7 mouse cellular contexts compared by ENCODE assay signal in genomic region chr14:20480195-20480579, GRCm38 (mm10). TPM values are rescaled to one million over a fixed set of nuclear protein-coding genes. Genes with fewer than 3 reads are reported as not detected.
DNase-seq lines count a peak whose midpoint lies in the region; ATAC-seq and TF ChIP-seq lines count a peak whose summit lies in the region.

No protein-coding gene starts in this region.

- H3K9me3 ChIP-seq in forebrain, embryonic 12.5 days, result no peaks in the 10 kb centered on the region
- H3K9me3 ChIP-seq in liver, embryonic 11.5 days (ENCODE audit: control insufficient read depth, low read length), result no peaks in the 10 kb centered on the region

- H3K4me3 ChIP-seq in spleen, adult 2 months (ENCODE audit: extremely low read depth, insufficient read depth, insufficient read length), result peak overlapping the region; percentile 99
- peak overlapping the region; percentile 62 for H3K4me3 ChIP-seq in forebrain, embryonic 12.5 days (replicated peaks)
- H3K4me3 ChIP-seq in liver, embryonic 11.5 days (ENCODE audit: low read depth, low read length), result peak overlapping the region; percentile 86

- 0 out of 2 replicates have a peak overlapping the region, but pooled peaks have one; percentile 73 for H3K27ac ChIP-seq in spleen, adult 2 months (ENCODE audit: insufficient read depth, low read length)
- H3K27ac ChIP-seq in forebrain, embryonic 12.5 days, result no peak overlapping the region
- H3K27ac ChIP-seq in liver, embryonic 11.5 days (ENCODE audit: low read depth, low read length), result peak overlapping the region; percentile 83

- peak overlapping the region; percentile 86 for H3K4me2 ChIP-seq in forebrain, embryonic 12.5 days
- H3K4me2 ChIP-seq in liver, embryonic 11.5 days, result peak overlapping the region; percentile 88

- peaks cover 3% of the 10 kb centered on the region for H3K4me1 ChIP-seq in spleen, adult 2 months (ENCODE audit: control insufficient read depth, insufficient read depth, insufficient read length)
- peaks cover 3% of the 10 kb centered on the region; the same call in 1 of the 2 replicates for H3K4me1 ChIP-seq in forebrain, embryonic 12.5 days
- H3K4me1 ChIP-seq in liver, embryonic 11.5 days (replicated peaks; ENCODE audit: control insufficient read depth, insufficient read depth, low read length), result peaks cover 17% of the 10 kb centered on the region

- TF ChIP-seq POLR2A in spleen, adult 2 months (IDR thresholded peaks at IDR 0.05; ENCODE audit: low read depth, low read length), result no peak

- TF ChIP-seq CTCF in spleen, adult 2 months (IDR thresholded peaks at IDR 0.05; ENCODE audit: extremely low read depth, insufficient read depth, insufficient read length, insufficient replicate concordance), result no peak

- H3K9ac ChIP-seq in forebrain, embryonic 12.5 days, result no peak overlapping the region
- H3K9ac ChIP-seq in liver, embryonic 11.5 days (ENCODE audit: low read depth, low read length), result peak overlapping the region; percentile 76

- 93% methylated on average over 1 of the region's 1 CpGs for WGBS in spleen, adult 2 months
- 66% methylated on average over 1 of the region's 1 CpGs for WGBS in forebrain, embryonic 12.5 days
- 68% methylated on average over 1 of the region's 1 CpGs for WGBS in liver, embryonic 11.5 days

- no peaks in the 10 kb centered on the region for H3K27me3 ChIP-seq in spleen, adult 2 months (ENCODE audit: control insufficient read depth, insufficient read depth, low read length)
- H3K27me3 ChIP-seq in forebrain, embryonic 12.5 days, result 0 out of 2 replicates have a peak, but pooled peaks cover 10% of the 10 kb centered on the region
- H3K27me3 ChIP-seq in liver, embryonic 11.5 days (replicated peaks; ENCODE audit: control insufficient read depth, insufficient read depth, low read length), result no peaks in the 10 kb centered on the region

- no peak for DNase-seq in spleen, adult 2 months (ENCODE audit: low read depth in 1 of 2, low spot score in 2 of 2)
- DNase-seq in spleen, postnatal 10 days (ENCODE audit: low spot score in 2 of 2), result no peak
- DNase-seq in liver, embryonic 11.5 days (ENCODE audit: low spot score), result no peak
- DNase-seq in frontal cortex, adult 2 months (ENCODE audit: extremely low spot score in 1 of 2, low spot score in 1 of 2), result no peak
- no peak for DNase-seq in right cerebral cortex, postnatal 4 days

- no peak for ATAC-seq in forebrain, embryonic 12.5 days (ENCODE audit: low FRiP score)
- no peak for ATAC-seq in liver, embryonic 11.5 days (replicated peaks; ENCODE audit: low FRiP score)
- no peak for ATAC-seq in frontal cortex, adult (ENCODE audit: low TSS enrichment)

- H3K36me3 ChIP-seq in spleen, adult 2 months (ENCODE audit: control insufficient read depth, insufficient read depth, low read length), result peaks cover 3% of the 10 kb centered on the region; the same call in 1 of the 2 replicates
- peaks cover 15% of the 10 kb centered on the region for H3K36me3 ChIP-seq in forebrain, embryonic 12.5 days (replicated peaks)
- H3K36me3 ChIP-seq in liver, embryonic 11.5 days (ENCODE audit: control insufficient read depth, insufficient read depth, low read length), result peaks cover 9% of the 10 kb centered on the region

RNA-seq across cellular contexts. Expression of gene Anxa7, which starts 0.3 kb away (rescaled TPM):
- 36.5 and 44.8 TPM in 2 replicates for polyA plus RNA-seq in spleen, adult 2 months (2012; rRNA removed)
- 10.0 and 13.0 TPM in 2 replicates for polyA plus RNA-seq in forebrain, embryonic 12.5 days (2016; fragmentation: Nextera tagmentation; extraction: Ambion mirVana)
- polyA plus RNA-seq in liver, embryonic 11.5 days (2014; fragmentation: Nextera tagmentation; extraction: Ambion mirVana), result 52.8 and 56.5 TPM in 2 replicates
- polyA plus RNA-seq in frontal cortex, adult 2 months (2012; rRNA removed), result 72.6 TPM in 2 replicates

RNA-seq across cellular contexts. Expression of gene Mss51, which starts 16.5 kb away (rescaled TPM):
- polyA plus RNA-seq in spleen, adult 2 months (2012; rRNA removed), result 0.65 and 0.97 TPM in 2 replicates
- 1.3 and 1.4 TPM in 2 replicates for polyA plus RNA-seq in forebrain, embryonic 12.5 days (2016; fragmentation: Nextera tagmentation; extraction: Ambion mirVana)
- 0.86 and 1.2 TPM in 2 replicates for polyA plus RNA-seq in liver, embryonic 11.5 days (2014; fragmentation: Nextera tagmentation; extraction: Ambion mirVana)
- 0.36 and 0.62 TPM in 2 replicates for polyA plus RNA-seq in frontal cortex, adult 2 months (2012; rRNA removed)

RNA-seq across cellular contexts. Expression of gene Cfap70, which starts 28.2 kb away (rescaled TPM):
- polyA plus RNA-seq in spleen, adult 2 months (2012; rRNA removed), result not detected in 2 replicates
- 0.44 and 0.82 TPM in 2 replicates for polyA plus RNA-seq in forebrain, embryonic 12.5 days (2016; fragmentation: Nextera tagmentation; extraction: Ambion mirVana)
- 0.17 TPM in 1 of 2 replicates, not detected in the other for polyA plus RNA-seq in liver, embryonic 11.5 days (2014; fragmentation: Nextera tagmentation; extraction: Ambion mirVana)
- polyA plus RNA-seq in frontal cortex, adult 2 months (2012; rRNA removed), result 0.72 and 1.7 TPM in 2 replicates
